Mouse (Mus musculus): Measurements from ENCODE around the gene Pak2.

Gene Pak2

DNA sequence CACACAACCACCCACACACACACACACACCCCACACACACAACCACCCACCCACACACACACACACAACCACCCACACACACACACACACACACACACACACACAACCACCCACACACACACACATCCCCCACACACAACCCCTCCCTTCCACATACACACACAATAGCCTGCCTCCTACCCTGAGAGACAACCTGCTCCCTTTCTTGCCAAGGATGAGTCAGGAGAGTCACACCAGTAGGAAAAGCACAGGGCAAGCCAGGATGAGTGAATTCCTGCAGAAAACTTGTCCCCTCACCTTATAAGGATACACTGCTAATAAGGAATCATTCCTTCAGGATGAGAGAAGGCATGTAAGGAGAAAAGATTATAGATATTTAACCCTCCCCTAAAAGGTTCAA lies 85.2 kb downstream of the Pak2 start:
- DNase-seq: no peak

DNA sequence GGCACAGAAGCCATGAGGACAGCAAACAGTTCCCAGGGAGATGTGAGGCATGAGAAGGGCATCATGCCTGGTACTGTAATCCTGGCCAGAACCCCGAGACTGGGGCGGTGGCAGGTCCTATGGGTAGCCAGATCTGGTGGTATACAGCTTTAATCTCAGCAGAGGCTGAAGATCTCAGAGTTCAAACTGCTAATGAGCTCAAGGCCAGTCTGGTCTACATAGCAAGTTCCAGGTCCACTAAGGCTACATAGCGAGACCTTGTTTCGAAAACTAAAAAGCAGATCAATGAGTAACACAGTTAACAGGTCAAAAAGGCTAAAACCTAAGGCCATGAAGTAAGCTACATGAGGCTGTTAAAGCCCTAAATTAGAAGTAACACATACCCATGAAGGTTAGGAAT lies 85.9 kb downstream of the Pak2 start:
- DNase-seq: no peak

DNA sequence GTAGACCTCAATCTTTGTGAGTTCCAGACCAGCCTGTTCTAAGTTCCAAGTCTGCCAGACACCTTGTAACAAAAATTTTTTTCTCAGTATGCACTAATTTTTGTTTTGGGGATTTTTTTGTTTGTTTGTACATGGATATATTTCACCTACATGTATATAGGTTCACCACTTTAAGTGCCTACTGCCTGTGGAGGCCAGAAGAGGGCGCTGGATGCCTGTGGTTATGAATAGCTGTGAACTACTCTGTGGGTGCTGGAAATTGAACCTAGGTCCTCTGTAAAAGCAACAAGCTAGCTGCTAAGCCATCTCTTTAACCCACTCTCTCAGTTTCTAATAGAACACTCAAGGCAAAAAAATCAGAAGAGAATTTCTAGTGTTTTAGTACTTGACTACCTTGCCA lies 87.1 kb downstream of the Pak2 start:
- DNase-seq: no peak

DNA sequence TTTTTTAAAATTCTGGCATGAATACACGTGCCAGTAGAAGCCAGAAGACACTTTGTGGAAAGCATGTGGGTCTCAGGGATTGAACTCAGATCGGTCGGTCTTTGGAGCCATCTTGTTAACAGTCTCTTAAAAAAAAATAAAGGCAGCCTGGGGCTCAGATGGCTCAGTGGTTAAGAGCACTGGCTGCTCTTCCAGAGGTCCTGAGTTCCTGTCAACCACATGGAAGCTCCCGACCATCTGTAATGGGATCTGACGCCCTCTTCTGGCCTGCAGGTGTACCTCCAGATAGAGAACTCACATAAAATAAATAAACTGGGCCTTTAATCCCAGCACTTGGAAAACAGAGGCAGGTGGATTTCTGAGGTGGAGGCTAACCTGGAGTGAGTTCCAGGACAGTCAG lies 98.2 kb downstream of the Pak2 start:
- DNase-seq: no peak

DNA sequence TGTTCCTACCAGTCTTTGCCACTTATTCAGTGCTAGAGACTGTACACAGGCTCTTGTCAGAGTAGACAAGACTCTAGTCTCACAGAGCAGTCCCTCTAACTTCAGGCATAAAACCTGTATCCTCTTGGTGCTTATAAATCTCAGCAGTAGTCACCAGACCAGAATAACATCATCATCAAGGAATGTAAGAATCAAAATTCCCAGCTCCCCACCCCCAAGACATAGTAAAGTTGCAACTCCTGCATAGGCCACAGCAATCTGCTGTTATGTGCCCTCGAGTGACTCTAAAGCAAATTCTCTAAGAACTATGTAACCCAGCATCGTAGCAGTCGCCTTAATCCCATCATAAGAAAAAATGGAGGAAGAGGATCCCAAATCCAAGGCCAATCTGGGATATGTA lies 99.6 kb downstream of the Pak2 start:
- no peak for DNase-seq

DNA sequence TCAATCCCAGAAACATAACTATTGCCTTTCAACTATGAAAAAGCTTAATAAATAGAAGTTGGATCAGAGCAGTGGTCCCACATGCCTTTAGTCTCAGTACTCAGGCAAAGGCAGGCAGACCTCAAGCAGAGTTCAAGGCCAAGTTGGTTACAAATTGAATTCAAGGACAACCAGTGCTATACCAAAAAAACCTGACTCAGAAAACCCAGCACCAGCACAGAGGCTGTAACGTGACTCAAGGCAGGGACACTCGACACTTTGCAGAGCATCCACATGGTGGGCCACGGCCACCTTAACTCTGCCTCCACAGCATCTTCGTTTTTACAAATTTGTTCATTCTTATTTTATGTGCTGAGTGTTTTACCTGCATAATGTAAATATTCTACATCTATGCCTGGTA lies 103.9 kb downstream of the Pak2 start:
- DNase-seq: no peak
